Mouse (Mus musculus) adrenal gland, postnatal 10 days (tissue): ENCODE results near the gene Gpc6. TPM values are rescaled to one million over a fixed set of nuclear protein-coding genes. Genes with fewer than 3 reads are reported as not detected.

Experiments
- DNase-seq: peaks from one replicate; pipeline ENCODE4 v3.0.0; 2021; ENCODE audit warnings: mixed read lengths
- microRNA-seq: library from miRNA; unstranded; fragments of <30 nt; microRNA quantifications from one replicate; pipeline ENCODE4 v1.2.0, GENCODE M21; 2021
- total RNA-seq, 2 experiments: library from RNA; stranded (reverse); gene quantifications; 2 replicates each; pipeline ENCODE4 v1.2.3; 2021

Gene Gpc6
- total RNA-seq, 2 experiments from 2014 or later = 18.9 to 19.9 TPM

GRCm38 (mm10) chr14:118019314-118019713 is 1094.2 kb downstream of the Gpc6 start:
- DNase-seq = no peak

GRCm38 (mm10) chr14:118021867-118022543 is 1096.9 kb downstream of the Gpc6 start:
- DNase-seq = no peak

Small RNA genes within 50 kb of the gene (microRNA-seq; reads per million reads assigned to microRNA genes)
- gene Mir6239 = not detected
